Mouse (Mus musculus) monocyte, adult 5-6 weeks (primary cell): ENCODE measurements around the gene Galm. TPM values are rescaled to one million over a fixed set of nuclear protein-coding genes. Genes with fewer than 3 reads are reported as not detected.

Experiments
- total RNA-seq: library from RNA; stranded (forward); fragments of 200-1000, 200-491, 200-594 nt; gene quantifications from 3 replicates; pipeline ENCODE4 v1.2.3, GENCODE M21; 2017

Galm gene
- total RNA-seq, 1 experiment from 2014 or later: 2.7 TPM

Other genes starting within 250 kb of the Galm start
- 52.6 to 69.1 TPM (median 61.7 TPM) in 3 replicates for gene Atl2, start 231.3 kb upstream of the Galm start, total RNA-seq
- 32.6 to 35.1 TPM (median 33.5 TPM) in 3 replicates for gene Hnrnpll, start 65.1 kb upstream of the Galm start, total RNA-seq
- gene Srsf7, start 79.8 kb downstream of the Galm start, total RNA-seq: 262 to 315 TPM (median 271 TPM) in 3 replicates
- 0.11 TPM in 1 of 3 replicates, not detected in the others for gene Ttc39d, start 80.0 kb downstream of the Galm start, total RNA-seq
- 2.4 to 12.1 TPM (median 7.7 TPM) in 3 replicates for gene Gemin6, start 97.0 kb downstream of the Galm start, total RNA-seq
- gene Morn2, start 162.7 kb downstream of the Galm start, total RNA-seq: 2.5 TPM in 1 of 3 replicates, not detected in the others
- 18.1 to 38.1 TPM (median 33.2 TPM) in 3 replicates for gene Dhx57, start 163.0 kb downstream of the Galm start, total RNA-seq
- 3.4 TPM in 1 of 3 replicates, not detected in the others for gene Arhgef33, start 179.9 kb downstream of the Galm start, total RNA-seq
- not detected in 3 replicates for gene Gm10190, start 246.1 kb downstream of the Galm start, total RNA-seq